Mouse (Mus musculus) G1E (cell line): Measurements from ENCODE around the gene Kcnj16. TPM values are rescaled to one million over a fixed set of nuclear protein-coding genes. Genes with fewer than 3 reads are reported as not detected.

ENCODE experiments used
- ATAC-seq: 2 replicates; pipeline ENCODE4 v1.8.0; 2016; ENCODE audit warnings: mild to moderate bottlenecking; ENCODE audit not compliant: insufficient number of reproducible peaks, poor library complexity, low FRiP score, severe bottlenecking; ENCODE audit errors: extremely low read depth
- DNase-seq: peaks from one replicate; pipeline ENCODE4 v3.0.0; 2012; ENCODE audit warnings: low spot score
- H3K27me3 ChIP-seq: 2 replicates; pipeline ENCODE4 v1.6.1; 2012; ENCODE audit warnings: mild to moderate bottlenecking, low read length, inconsistent platforms; ENCODE audit not compliant: insufficient read depth
- H3K36me3 ChIP-seq: replicated peaks from 2 replicates; pipeline ENCODE3; 2012; ENCODE audit warnings: mild to moderate bottlenecking, inconsistent platforms
- H3K4me1 ChIP-seq: 2 replicates; pipeline ENCODE4 v1.6.1; 2012; ENCODE audit warnings: low read depth, low read length, inconsistent platforms, mixed read lengths; ENCODE audit not compliant: insufficient read depth
- H3K4me3 ChIP-seq: 2 replicates; pipeline ENCODE4 v1.5.1; 2012; ENCODE audit warnings: low read depth, mild to moderate bottlenecking, inconsistent platforms, low read length, moderate library complexity, mixed read lengths
- H3K9me3 ChIP-seq: replicated peaks from 2 replicates; pipeline ENCODE4 v1.6.1; 2012; ENCODE audit warnings: inconsistent platforms
- CTCF ChIP-seq: IDR thresholded peaks from 2 replicates; pipeline ENCODE4 v1.5.1; 2012; ENCODE audit warnings: low read depth, low read length, inconsistent platforms, mixed read lengths
- GATA1 ChIP-seq: IDR thresholded peaks from 2 replicates; pipeline ENCODE4 v1.6.1; 2012; ENCODE audit warnings: borderline replicate concordance, low read length, inconsistent platforms, mixed read lengths
- GATA2 ChIP-seq: IDR thresholded peaks from 2 replicates; pipeline ENCODE4 v1.6.1; 2012; ENCODE audit warnings: low read depth, low read length, inconsistent platforms, borderline replicate concordance
- POLR2AphosphoS5 ChIP-seq: IDR thresholded peaks from 2 replicates; pipeline ENCODE4 v1.6.1; 2012; ENCODE audit warnings: low read depth, low read length, inconsistent platforms; ENCODE audit not compliant: insufficient replicate concordance
- TAL1 ChIP-seq: conservative IDR thresholded peaks from 2 replicates; pipeline ENCODE4 v1.6.1; 2012; ENCODE audit warnings: low read depth, low read length, inconsistent platforms, mixed read lengths
- polyA plus RNA-seq: library from polyadenylated mRNA; stranded (reverse); fragments of >175 nt; gene quantifications from 2 replicates; pipeline ENCODE4 v1.2.3, GENCODE M21; 2012
- total RNA-seq, 2 experiments: library from RNA; stranded (forward) in 1 of 2; stranded (reverse) in 1 of 2; fragments of 200-1000 nt in 1 of 2; fragments of >200 nt in 1 of 2; fragmentation: Nextera tagmentation in 1 of 2; gene quantifications; 2 replicates each; pipeline ENCODE4 v1.2.3; 2014 to 2017

The Kcnj16 gene
- total and polyA plus RNA-seq, 3 experiments: not detected

DNA sequence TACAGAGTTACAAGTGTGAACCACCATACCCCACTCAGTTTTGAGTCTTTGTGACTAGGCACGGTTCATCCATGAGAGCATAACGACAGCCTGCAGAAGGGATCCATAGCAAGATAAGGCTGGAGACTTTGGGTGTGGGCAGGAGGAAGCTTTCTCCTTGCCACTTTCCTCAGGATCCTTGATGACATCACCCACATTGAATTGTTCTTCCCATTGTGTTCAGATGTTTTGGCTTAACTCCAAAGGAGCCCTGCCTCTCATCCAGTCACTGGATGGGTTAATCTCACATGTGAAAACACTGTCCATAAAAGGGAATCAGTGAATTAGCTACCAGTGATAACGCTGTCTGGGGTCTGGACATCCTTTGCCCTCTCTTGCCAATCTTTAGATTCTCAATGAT is 37.3 kb downstream of the Kcnj16 start:
- Histone ChIP-seq H3K27me3 (no peaks in the 10 kb centered on the region), H3K4me3 (no peak overlapping the region), H3K4me1 (no peaks in the 10 kb centered on the region), H3K9me3 (peaks cover 12% of the 10 kb centered on the region), H3K36me3 (no peaks in the 10 kb centered on the region)
- TF ChIP-seq CTCF: no peak
- no peak for ATAC-seq
- DNase-seq: no peak

DNA sequence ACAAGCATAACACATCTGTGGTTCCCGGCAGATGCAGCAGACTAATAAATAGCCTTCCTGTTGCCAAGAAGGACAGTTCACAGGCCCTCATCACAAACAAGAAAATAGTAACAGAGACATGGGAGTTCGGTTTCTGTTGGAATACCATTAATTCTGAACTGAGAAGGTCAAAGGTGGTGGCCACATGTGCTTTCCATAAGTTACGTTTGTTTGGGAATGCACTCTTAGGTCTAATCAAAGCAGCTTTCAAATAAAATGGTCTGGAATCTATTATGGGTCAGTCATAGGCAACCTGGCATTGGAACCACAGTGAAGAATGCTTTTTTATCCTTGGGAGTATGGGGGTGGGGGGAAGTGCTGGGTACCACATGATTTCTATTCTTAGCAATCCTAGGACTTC is 41.6 kb downstream of the Kcnj16 start:
- TF ChIP-seq GATA2 (no peak), TAL1 (no peak), CTCF (no peak), GATA1 (no peak), POLR2AphosphoS5 (no peak)
- Histone ChIP-seq H3K36me3 (no peaks in the 10 kb centered on the region), H3K27me3 (no peaks in the 10 kb centered on the region), H3K9me3 (peaks cover 10% of the 10 kb centered on the region), H3K4me1 (no peaks in the 10 kb centered on the region), H3K4me3 (no peak overlapping the region)
- DNase-seq: no peak
- ATAC-seq: no peak

DNA sequence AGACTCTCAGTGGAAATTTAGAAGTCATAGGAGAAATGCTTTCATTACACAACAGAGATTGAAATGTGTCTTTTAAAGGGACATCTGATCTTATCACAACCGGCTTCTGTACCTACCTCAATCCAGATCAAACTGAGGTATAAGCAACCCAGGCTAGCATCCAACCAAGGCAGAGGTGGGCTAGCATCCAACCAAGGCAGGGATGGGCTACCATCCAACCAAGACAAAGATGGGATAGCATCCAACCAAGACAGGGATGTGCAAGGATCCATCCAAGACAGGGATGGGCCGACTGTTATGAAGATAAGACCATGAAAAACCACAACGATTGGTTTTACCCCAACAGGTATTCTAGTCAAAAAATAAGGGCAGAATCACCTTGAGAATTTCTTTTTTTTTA is 48.4 kb downstream of the Kcnj16 start:
- H3K4me1 ChIP-seq: no peaks in the 10 kb centered on the region

DNA sequence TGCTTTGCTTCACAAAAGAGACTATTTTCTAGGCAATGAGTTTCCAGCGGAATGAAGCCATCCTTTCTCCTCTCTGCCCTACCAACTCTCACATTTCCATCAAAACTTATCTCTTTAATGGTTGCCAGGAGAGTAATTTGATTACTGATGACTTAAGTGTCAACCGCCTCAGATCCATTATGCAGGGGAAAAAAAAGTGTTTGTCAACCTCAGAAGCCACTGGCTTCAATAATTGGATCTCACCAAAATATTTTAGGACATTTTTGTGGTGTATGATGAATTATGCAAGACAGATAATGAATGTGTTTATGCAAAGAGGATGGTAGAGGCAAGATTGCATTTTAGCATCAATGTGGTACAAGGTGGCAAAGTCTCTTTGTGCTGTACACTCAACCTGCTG is 52.4 kb downstream of the Kcnj16 start:
- no peak for DNase-seq
- no peaks in the 10 kb centered on the region for H3K4me1 ChIP-seq
- H3K27me3 ChIP-seq: no peaks in the 10 kb centered on the region
- H3K4me3 ChIP-seq: no peak overlapping the region
- peaks cover 45% of the 10 kb centered on the region for H3K9me3 ChIP-seq
- no peaks in the 10 kb centered on the region for H3K36me3 ChIP-seq
- ATAC-seq: no peak
- TF ChIP-seq GATA2 (no peak), POLR2AphosphoS5 (no peak), CTCF (no peak), TAL1 (no peak), GATA1 (no peak)

More for the DNA sequence above, 48.4 kb downstream of the Kcnj16 start:
- H3K4me3 ChIP-seq: no peak overlapping the region
- peaks cover 37% of the 10 kb centered on the region for H3K9me3 ChIP-seq
- no peaks in the 10 kb centered on the region for H3K36me3 ChIP-seq
- no peak for TF ChIP-seq POLR2AphosphoS5
- no peak for TF ChIP-seq CTCF
- no peak for TF ChIP-seq GATA2
- no peak for TF ChIP-seq TAL1
- no peak for TF ChIP-seq GATA1
- H3K27me3 ChIP-seq: no peaks in the 10 kb centered on the region
- no peak for ATAC-seq
- no peak for DNase-seq

DNA sequence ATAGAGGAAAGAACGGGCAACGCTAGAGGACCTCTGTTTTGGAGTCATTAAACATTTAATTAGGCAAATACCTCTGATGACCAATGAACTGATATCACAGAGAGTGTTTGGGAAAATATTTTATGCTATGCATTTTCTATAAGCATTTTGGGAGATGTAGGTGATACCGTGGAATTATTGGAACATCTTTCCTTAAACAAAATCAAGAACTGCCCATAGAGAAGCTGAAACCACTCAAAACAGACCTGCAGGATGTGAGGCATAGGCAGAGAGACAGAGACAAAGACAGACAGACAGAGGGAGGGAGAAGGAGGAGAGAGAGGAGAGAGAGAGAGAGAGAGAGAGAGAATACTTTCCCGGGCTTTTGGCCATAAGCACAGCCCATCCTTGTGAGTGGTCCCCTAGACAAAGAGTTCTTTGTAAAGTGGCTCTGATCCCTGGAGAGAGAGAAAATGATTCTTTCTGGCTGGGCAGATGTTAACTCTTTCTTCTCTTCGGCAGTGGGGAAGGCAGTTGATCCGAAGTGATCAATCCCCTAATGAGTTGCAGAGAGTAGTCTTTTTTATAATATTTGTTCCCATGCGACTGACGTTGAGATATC is 54.9 kb downstream of the Kcnj16 start:
- ATAC-seq (no peak), DNase-seq (no peak)
- Histone ChIP-seq H3K36me3 (no peaks in the 10 kb centered on the region), H3K9me3 (peaks cover 40% of the 10 kb centered on the region), H3K27me3 (no peaks in the 10 kb centered on the region), H3K4me3 (no peak overlapping the region), H3K4me1 (no peaks in the 10 kb centered on the region)
- TF ChIP-seq TAL1 (no peak), GATA1 (no peak), GATA2 (no peak), POLR2AphosphoS5 (no peak), CTCF (no peak)

DNA sequence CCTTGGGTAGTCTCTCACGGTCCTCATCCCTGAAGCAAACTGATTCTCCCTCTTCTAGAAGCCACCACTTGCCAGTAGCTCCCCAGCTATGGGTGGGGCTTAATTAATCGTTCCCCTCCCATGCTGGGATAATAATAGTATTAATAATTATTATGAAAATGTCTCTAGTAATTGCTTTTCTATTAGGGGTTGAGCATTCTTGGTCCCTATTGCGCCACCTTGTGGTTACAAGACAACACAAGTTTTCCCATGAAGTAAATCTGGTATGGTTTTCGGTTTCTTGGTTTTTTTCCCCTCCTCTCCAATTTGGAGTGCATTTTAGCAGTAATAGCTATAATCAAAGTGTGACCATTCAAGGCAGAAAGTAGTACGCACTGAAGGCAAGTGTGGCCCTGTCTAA is 74.3 kb downstream of the Kcnj16 start:
- H3K36me3 ChIP-seq: no peaks in the 10 kb centered on the region
- H3K9me3 ChIP-seq: no peaks in the 10 kb centered on the region; the same call in 1 of the 2 replicates
- no peaks in the 10 kb centered on the region for H3K27me3 ChIP-seq
- no peaks in the 10 kb centered on the region for H3K4me1 ChIP-seq
- TF ChIP-seq GATA1 (no peak), CTCF (no peak)
- ATAC-seq: no peak
- no peak for DNase-seq
- H3K4me3 ChIP-seq: no peak overlapping the region

DNA sequence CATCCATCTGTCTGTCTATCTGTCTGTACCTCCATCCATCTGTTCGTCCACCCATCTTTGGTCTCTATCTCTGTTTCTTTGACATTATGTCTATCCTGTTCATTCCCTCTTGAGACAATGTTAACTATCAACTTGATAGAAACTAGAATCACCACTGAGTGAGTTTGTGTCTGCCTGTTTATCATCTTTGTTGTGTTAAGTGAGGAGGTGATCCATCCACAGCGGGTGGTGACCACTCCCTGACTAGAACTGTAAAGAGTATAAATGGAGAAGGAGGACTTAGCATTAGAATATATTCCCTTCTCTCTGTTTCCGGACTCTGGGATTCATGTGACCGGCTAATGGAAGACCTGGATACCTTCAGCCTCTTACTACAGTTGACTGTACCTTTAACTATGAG is 75.5 kb downstream of the Kcnj16 start:
- ATAC-seq: no peak

More for the DNA sequence above, 75.5 kb downstream of the Kcnj16 start:
- no peak for TF ChIP-seq TAL1
- no peak for TF ChIP-seq GATA1
- TF ChIP-seq GATA2: no peak
- no peak for TF ChIP-seq POLR2AphosphoS5
- no peak for TF ChIP-seq CTCF
- Histone ChIP-seq H3K4me1 (no peaks in the 10 kb centered on the region), H3K4me3 (no peak overlapping the region), H3K9me3 (peaks cover 2% of the 10 kb centered on the region; the same call in 1 of the 2 replicates), H3K36me3 (no peaks in the 10 kb centered on the region), H3K27me3 (no peaks in the 10 kb centered on the region)
- no peak for DNase-seq
